Mouse (Mus musculus): ENCODE measurements around the gene Prss44.

Prss44 gene

GRCm38 (mm10) chr9:110826390-110826789 lies 12.6 kb downstream of the Prss44 start, which contains the start of gene Prss43:
TSS of gene Prss43 (plus strand) at chr9:110826690.
- no peak for DNase-seq (ENCODE audit: low spot score in 2 of 2)

GRCm38 (mm10) chr9:110833021-110833420 lies 19.2 kb downstream of the Prss44 start:
- no peak for DNase-seq (ENCODE audit: low spot score in 2 of 2)

- no peak for DNase-seq (ENCODE audit: low spot score in 2 of 2)
Measured at GRCm38 (mm10) chr9:110834411-110834810, 20.6 kb downstream of the Prss44 start, which contains the start of gene Prss45. TSS of gene Prss45 (plus strand) at chr9:110834588.

- DNase-seq (ENCODE audit: low spot score in 2 of 2) = no peak
Measured at GRCm38 (mm10) chr9:110834961-110835360, 21.2 kb downstream of the Prss44 start.

- DNase-seq (ENCODE audit: low spot score in 2 of 2) = no peak
Measured at GRCm38 (mm10) chr9:110836112-110836511, 22.3 kb downstream of the Prss44 start.

GRCm38 (mm10) chr9:110840905-110841304 lies 27.1 kb downstream of the Prss44 start:
- DNase-seq (ENCODE audit: low spot score in 2 of 2) = no peak

GRCm38 (mm10) chr9:110841438-110841837 lies 27.6 kb downstream of the Prss44 start:
- no peak for DNase-seq (ENCODE audit: low spot score in 2 of 2)

- DNase-seq (ENCODE audit: low spot score in 2 of 2) = no peak
Measured at GRCm38 (mm10) chr9:110844206-110844605, 30.4 kb downstream of the Prss44 start, which contains the start of gene Prss46. TSS of gene Prss46 (plus strand) at chr9:110844506.

GRCm38 (mm10) chr9:110849162-110849561 lies 35.4 kb downstream of the Prss44 start:
- DNase-seq (ENCODE audit: low spot score in 2 of 2) = no peak

GRCm38 (mm10) chr9:110855903-110856302 lies 42.1 kb downstream of the Prss44 start:
- DNase-seq (ENCODE audit: low spot score in 2 of 2) = no peak

- no peak for DNase-seq (ENCODE audit: low spot score in 2 of 2)
Measured at GRCm38 (mm10) chr9:110856920-110857319, 43.1 kb downstream of the Prss44 start.

GRCm38 (mm10) chr9:110857781-110858472 lies 44.1 kb downstream of the Prss44 start, which contains the start of gene Prss50:
TSS of gene Prss50 (plus strand) at chr9:110857967.
- DNase-seq (ENCODE audit: low spot score in 2 of 2) = no peak

- no peak for DNase-seq (ENCODE audit: low spot score in 2 of 2)
Measured at GRCm38 (mm10) chr9:110858523-110858922, 44.7 kb downstream of the Prss44 start.

- no peak for DNase-seq (ENCODE audit: low spot score in 2 of 2)
Measured at GRCm38 (mm10) chr9:110858967-110859596, 45.3 kb downstream of the Prss44 start.

- peak in 1 of 2 experiments; percentile 59 for DNase-seq (ENCODE audit: low spot score in 2 of 2)
Measured at GRCm38 (mm10) chr9:110871030-110871429, 57.2 kb downstream of the Prss44 start.
